Comparison of ENCODE assay signal across 14 mouse cellular contexts in the genomic region with DNA sequence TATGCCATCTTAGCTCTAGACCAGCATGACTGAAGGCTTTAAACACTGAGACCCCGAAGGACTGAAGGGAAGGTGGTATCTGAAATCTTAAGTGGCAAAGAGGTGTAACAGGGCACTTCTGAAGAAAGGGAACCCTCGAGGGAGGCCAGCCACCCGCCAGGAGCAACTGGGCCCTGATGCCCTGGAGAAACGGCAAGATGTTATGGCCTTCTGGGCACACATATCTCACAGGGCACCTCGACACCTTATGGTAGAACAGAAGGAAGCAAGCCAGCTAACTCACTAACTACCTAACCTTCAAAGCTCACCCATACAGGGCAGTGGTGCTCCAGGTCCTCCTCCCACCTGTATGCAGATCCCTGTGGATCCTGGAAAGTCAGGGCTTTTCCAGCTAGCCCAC. TPM values are rescaled to one million over a fixed set of nuclear protein-coding genes. Genes with fewer than 3 reads are reported as not detected.
A peak's percentile ranks its signal among the peaks of the same experiment; 100 is the strongest.
DNase-seq lines count a peak whose midpoint lies in the region; ATAC-seq lines count a peak whose summit lies in the region.
"Had no signal": no experiment of that assay in that cellular context is flagged by ENCODE, and none has a peak within 500 bp of the region (broad histone marks: within the 10 kb centered on the region; RNA-seq: fewer than 3 reads in every experiment).

No protein-coding gene starts in this region.

- no peaks in the 10 kb centered on the region for H3K27me3 ChIP-seq in liver, embryonic 15.5 days
- H3K27me3 ChIP-seq in embryonic facial prominence, embryonic 14.5 days (replicated peaks; ENCODE audit: control insufficient read depth, insufficient read depth, low read length): no peaks in the 10 kb centered on the region
- H3K27me3 ChIP-seq in hindbrain, embryonic 12.5 days: no peaks in the 10 kb centered on the region
- H3K27me3 ChIP-seq in midbrain, embryonic 16.5 days (ENCODE audit: control insufficient read depth, insufficient read depth, low read depth, low read length): no peaks in the 10 kb centered on the region
- H3K27me3 ChIP-seq: CH12.LX had no signal

- peaks cover 9% of the 10 kb centered on the region for H3K36me3 ChIP-seq in liver, embryonic 15.5 days (replicated peaks)
- H3K36me3 ChIP-seq in embryonic facial prominence, embryonic 14.5 days (ENCODE audit: control insufficient read depth, insufficient read depth, low read length): peaks cover 12% of the 10 kb centered on the region
- H3K36me3 ChIP-seq in hindbrain, embryonic 12.5 days: peaks cover 13% of the 10 kb centered on the region
- H3K36me3 ChIP-seq in midbrain, embryonic 16.5 days (ENCODE audit: control insufficient read depth, insufficient read depth, low read length): peaks cover 6% of the 10 kb centered on the region

- H3K4me1 ChIP-seq in liver, embryonic 15.5 days (replicated peaks): peaks cover 31% of the 10 kb centered on the region
- H3K4me1 ChIP-seq in embryonic facial prominence, embryonic 14.5 days (ENCODE audit: control insufficient read depth, insufficient read depth, low read length): peaks cover 10% of the 10 kb centered on the region
- H3K4me1 ChIP-seq in hindbrain, embryonic 12.5 days: peaks cover 28% of the 10 kb centered on the region
- peaks cover 22% of the 10 kb centered on the region for H3K4me1 ChIP-seq in midbrain, embryonic 16.5 days (ENCODE audit: control insufficient read depth, insufficient read depth, low read length)

- H3K9me3 ChIP-seq in liver, embryonic 15.5 days (replicated peaks): no peaks in the 10 kb centered on the region
- no peaks in the 10 kb centered on the region for H3K9me3 ChIP-seq in embryonic facial prominence, embryonic 14.5 days (ENCODE audit: control insufficient read depth, low read length)
- no peaks in the 10 kb centered on the region for H3K9me3 ChIP-seq in hindbrain, embryonic 12.5 days (replicated peaks)
- H3K9me3 ChIP-seq in midbrain, embryonic 16.5 days (replicated peaks; ENCODE audit: control insufficient read depth, low read length, poor library complexity, severe bottlenecking): no peaks in the 10 kb centered on the region

- H3K9ac ChIP-seq in liver, embryonic 15.5 days: no peak overlapping the region
- H3K9ac ChIP-seq in embryonic facial prominence, embryonic 14.5 days (ENCODE audit: low read depth, low read length): no peak overlapping the region
- no peak overlapping the region; the same call in 1 of the 2 replicates for H3K9ac ChIP-seq in hindbrain, embryonic 12.5 days
- H3K9ac ChIP-seq in midbrain, embryonic 16.5 days (ENCODE audit: low read depth, low read length): no peak overlapping the region

- WGBS in liver, embryonic 15.5 days (ENCODE audit: insufficient replicate concordance): 70% methylated on average over 5 of the region's 5 CpGs
- 87% methylated on average over 5 of the region's 5 CpGs for WGBS in embryonic facial prominence, embryonic 14.5 days
- WGBS in hindbrain, embryonic 12.5 days: 93% methylated on average over 5 of the region's 5 CpGs
- WGBS in midbrain, embryonic 16.5 days: 98% methylated on average over 5 of the region's 5 CpGs

- H3K4me3 ChIP-seq in liver, embryonic 15.5 days (replicated peaks): no peak overlapping the region
- no peak overlapping the region for H3K4me3 ChIP-seq in embryonic facial prominence, embryonic 14.5 days (ENCODE audit: low read depth, low read length)
- H3K4me3 ChIP-seq in hindbrain, embryonic 12.5 days: no peak overlapping the region
- no peak overlapping the region for H3K4me3 ChIP-seq in midbrain, embryonic 16.5 days (ENCODE audit: low read depth, low read length)
- H3K4me3 ChIP-seq: heart, adult 2 months had no signal

- H3K27ac ChIP-seq in liver, embryonic 15.5 days (replicated peaks): no peak overlapping the region
- H3K27ac ChIP-seq in embryonic facial prominence, embryonic 14.5 days (replicated peaks; ENCODE audit: low read depth, low read length): no peak overlapping the region
- no peak overlapping the region for H3K27ac ChIP-seq in hindbrain, embryonic 12.5 days
- no peak overlapping the region for H3K27ac ChIP-seq in midbrain, embryonic 16.5 days (ENCODE audit: low read length)
- H3K27ac ChIP-seq: heart, adult 2 months had no signal

- DNase-seq in liver: no peak
- DNase-seq in embryonic facial prominence, embryonic 14.5 days (ENCODE audit: low spot score): no peak
- DNase-seq in right cerebral cortex, postnatal 10 days (ENCODE audit: low spot score in 2 of 2): no peak
- DNase-seq in cerebellum, adult 18-20 months: no peak
- DNase-seq: adrenal gland, postnatal 10 days; cerebellum, adult 11 months; heart, adult 2 months; kidney, postnatal 36 days; lung, postnatal 10 days; thymus, adult 18-20 months had no signal

- 0 out of 2 replicates have a peak overlapping the region, but pooled peaks have one; percentile 95 for H3K4me2 ChIP-seq in liver, embryonic 15.5 days
- peak overlapping the region; percentile 83; the same call in 1 of the 2 replicates for H3K4me2 ChIP-seq in embryonic facial prominence, embryonic 14.5 days (ENCODE audit: low read depth, low read length)
- H3K4me2 ChIP-seq in hindbrain, embryonic 12.5 days (replicated peaks): peak overlapping the region; percentile 84
- peak overlapping the region; percentile 96; the same call in 1 of the 2 replicates for H3K4me2 ChIP-seq in midbrain, embryonic 16.5 days (ENCODE audit: low read length)

- ATAC-seq in liver, embryonic 15.5 days (ENCODE audit: insufficient read depth): no peak
- no peak for ATAC-seq in embryonic facial prominence, embryonic 14.5 days (ENCODE audit: low read depth)
- no peak for ATAC-seq in hindbrain, embryonic 12.5 days (ENCODE audit: low FRiP score)
- no peak for ATAC-seq in midbrain, embryonic 16.5 days

RNA-seq across cellular contexts. Expression of gene Pip4k2b, which starts 2.3 kb away (rescaled TPM):
- 0.48 and 0.54 TPM in 2 replicates for polyA plus RNA-seq in liver, embryonic 15.5 days (2015; fragmentation: Nextera tagmentation; extraction: Ambion mirVana)
- 2.2 and 2.6 TPM in 2 replicates for polyA plus RNA-seq in embryonic facial prominence, embryonic 14.5 days (2014; fragmentation: Nextera tagmentation; extraction: Ambion mirVana)
- polyA plus RNA-seq in hindbrain, embryonic 12.5 days (2016; fragmentation: Nextera tagmentation; extraction: Ambion mirVana): 2.6 and 3.4 TPM in 2 replicates
- 5.0 and 5.1 TPM in 2 replicates for polyA plus RNA-seq in midbrain, embryonic 16.5 days (2015; fragmentation: Nextera tagmentation; extraction: Ambion mirVana)

RNA-seq across cellular contexts. Expression of gene Cwc25, which starts 24.2 kb away (rescaled TPM):
- 5.4 and 5.8 TPM in 2 replicates for polyA plus RNA-seq in liver, embryonic 15.5 days (2015; fragmentation: Nextera tagmentation; extraction: Ambion mirVana)
- 10.3 and 11.8 TPM in 2 replicates for polyA plus RNA-seq in embryonic facial prominence, embryonic 14.5 days (2014; fragmentation: Nextera tagmentation; extraction: Ambion mirVana)
- 22.0 and 25.4 TPM in 2 replicates for polyA plus RNA-seq in hindbrain, embryonic 12.5 days (2016; fragmentation: Nextera tagmentation; extraction: Ambion mirVana)
- 15.9 and 17.2 TPM in 2 replicates for polyA plus RNA-seq in midbrain, embryonic 16.5 days (2015; fragmentation: Nextera tagmentation; extraction: Ambion mirVana)

RNA-seq across cellular contexts. Expression of gene 1700001P01Rik, which starts 33.6 kb away (rescaled TPM):
- polyA plus RNA-seq in liver, embryonic 15.5 days (2015; fragmentation: Nextera tagmentation; extraction: Ambion mirVana): not detected in 2 replicates
- not detected in 2 replicates for polyA plus RNA-seq in embryonic facial prominence, embryonic 14.5 days (2014; fragmentation: Nextera tagmentation; extraction: Ambion mirVana)
- polyA plus RNA-seq in hindbrain, embryonic 12.5 days (2016; fragmentation: Nextera tagmentation; extraction: Ambion mirVana): 0.68 and 0.98 TPM in 2 replicates
- 0.74 TPM in 1 of 2 replicates, not detected in the other for polyA plus RNA-seq in midbrain, embryonic 16.5 days (2015; fragmentation: Nextera tagmentation; extraction: Ambion mirVana)

RNA-seq across cellular contexts. Expression of gene Psmb3, which starts 39.0 kb away (rescaled TPM):
- 236 and 247 TPM in 2 replicates for polyA plus RNA-seq in liver, embryonic 15.5 days (2015; fragmentation: Nextera tagmentation; extraction: Ambion mirVana)
- 474 and 478 TPM in 2 replicates for polyA plus RNA-seq in embryonic facial prominence, embryonic 14.5 days (2014; fragmentation: Nextera tagmentation; extraction: Ambion mirVana)
- 375 and 438 TPM in 2 replicates for polyA plus RNA-seq in hindbrain, embryonic 12.5 days (2016; fragmentation: Nextera tagmentation; extraction: Ambion mirVana)
- 387 and 401 TPM in 2 replicates for polyA plus RNA-seq in midbrain, embryonic 16.5 days (2015; fragmentation: Nextera tagmentation; extraction: Ambion mirVana)

RNA-seq across cellular contexts. Expression of gene Rpl23, which starts 40.1 kb away (rescaled TPM):
- 185 and 242 TPM in 2 replicates for polyA plus RNA-seq in liver, embryonic 15.5 days (2015; fragmentation: Nextera tagmentation; extraction: Ambion mirVana)
- 712 and 810 TPM in 2 replicates for polyA plus RNA-seq in embryonic facial prominence, embryonic 14.5 days (2014; fragmentation: Nextera tagmentation; extraction: Ambion mirVana)
- 347 and 376 TPM in 2 replicates for polyA plus RNA-seq in hindbrain, embryonic 12.5 days (2016; fragmentation: Nextera tagmentation; extraction: Ambion mirVana)
- polyA plus RNA-seq in midbrain, embryonic 16.5 days (2015; fragmentation: Nextera tagmentation; extraction: Ambion mirVana): 267 and 286 TPM in 2 replicates
